Mouse (Mus musculus): ENCODE data around the gene A730049H05Rik.

- TF ChIP-seq CTCF (IDR thresholded peaks at IDR 0.05; ENCODE audit: control insufficient read depth, insufficient read depth, insufficient read length), result no peak
- TF ChIP-seq MAX (IDR thresholded peaks at IDR 0.05), result no peak
- TF ChIP-seq USF1 (IDR thresholded peaks at IDR 0.05; ENCODE audit: low read depth), result no peak
- no peak for TF ChIP-seq CEBPB (IDR thresholded peaks at IDR 0.05; ENCODE audit: low read depth)
- TF ChIP-seq FOSL1 (IDR thresholded peaks at IDR 0.05; ENCODE audit: insufficient read depth, low read length, poor library complexity, severe bottlenecking), result no peak
- TF ChIP-seq MYOG (IDR thresholded peaks at IDR 0.05; ENCODE audit: control insufficient read depth, extremely low read depth, insufficient read length), result no peak
Observed at GRCm38 (mm10) chr6:92822006-92822405, 5.7 kb downstream of the A730049H05Rik start.
